Mouse (Mus musculus) hindbrain, postnatal 0 days (tissue): ENCODE measurements at regions not wholly inside any gene's neighbourhood (a gene's known extent, or its start where the extent isn't known, plus 50 kb on each side); places are given as distances from the start of the nearest gene placed in this dataset.
"Not testable (repeated sequence)": the region's sequence is repeated elsewhere in the genome, so short reads cannot be mapped to it uniquely, and the experiment has no call there.

Source experiments
- ATAC-seq: fragments of 200-750 bp; cut with Nextera tagmentation; 2 replicates; pipeline ENCODE4 v1.8.0; 2017; ENCODE audit warnings: mild to moderate bottlenecking, moderate TSS enrichment, moderate library complexity
- DNase-seq: peaks from one replicate; pipeline ENCODE4 v3.0.0-alpha.2; 2015; ENCODE audit warnings: low spot score
- H3K27ac ChIP-seq: fragments of 300-500 bp; sonication (generic); 2 replicates; pipeline ENCODE4 v1.5.1; 2014; ENCODE audit warnings: mild to moderate bottlenecking
- H3K27me3 ChIP-seq: fragments of 300-500 bp; sonication (generic); 2 replicates; pipeline ENCODE4 v1.6.1; 2014; ENCODE audit warnings: low read length, mixed read lengths; ENCODE audit not compliant: insufficient read depth
- H3K36me3 ChIP-seq: fragments of 300-500 bp; sonication (generic); 2 replicates; pipeline ENCODE4 v1.6.1; 2014; ENCODE audit warnings: low read length, mixed read lengths; ENCODE audit not compliant: insufficient read depth
- H3K4me1 ChIP-seq: fragments of 300-500 bp; sonication (generic); 2 replicates; pipeline ENCODE4 v1.6.1; 2014; ENCODE audit warnings: antibody characterized with exemption, low read length, mixed read lengths; ENCODE audit not compliant: insufficient read depth
- H3K4me2 ChIP-seq: fragments of 300-500 bp; sonication (generic); 2 replicates; pipeline ENCODE4 v1.6.1; 2014; ENCODE audit warnings: low read depth, mild to moderate bottlenecking, low read length, moderate library complexity, mixed read lengths
- H3K4me3 ChIP-seq: fragments of 300-500 bp; sonication (generic); 2 replicates; pipeline ENCODE4 v1.5.1; 2014; ENCODE audit warnings: low read length
- H3K9ac ChIP-seq: fragments of 300-500 bp; sonication (generic); replicated peaks from 2 replicates; pipeline ENCODE4 v1.6.1; 2014; ENCODE audit warnings: mild to moderate bottlenecking, low read length, moderate library complexity, mixed read lengths
- H3K9me3 ChIP-seq: fragments of 300-500 bp; sonication (generic); 2 replicates; pipeline ENCODE4 v1.6.1; 2016; ENCODE audit warnings: low read length, mixed read lengths
- CTCF ChIP-seq: IDR thresholded peaks from 2 replicates; pipeline ENCODE4 v1.5.1; 2016; ENCODE audit warnings: antibody characterized with exemption, control low read depth, low read depth
- WGBS: fragments of 180-500 bp; shearing (Covaris S2); extraction: QIAGEN DNeasy Blood & Tissue Kit; methylation state at CpG from one replicate; pipeline ENCODE4 v1.1.7; 2014; 5-methylcytosine and 5-hydroxymethylcytosine counted together

DNA sequence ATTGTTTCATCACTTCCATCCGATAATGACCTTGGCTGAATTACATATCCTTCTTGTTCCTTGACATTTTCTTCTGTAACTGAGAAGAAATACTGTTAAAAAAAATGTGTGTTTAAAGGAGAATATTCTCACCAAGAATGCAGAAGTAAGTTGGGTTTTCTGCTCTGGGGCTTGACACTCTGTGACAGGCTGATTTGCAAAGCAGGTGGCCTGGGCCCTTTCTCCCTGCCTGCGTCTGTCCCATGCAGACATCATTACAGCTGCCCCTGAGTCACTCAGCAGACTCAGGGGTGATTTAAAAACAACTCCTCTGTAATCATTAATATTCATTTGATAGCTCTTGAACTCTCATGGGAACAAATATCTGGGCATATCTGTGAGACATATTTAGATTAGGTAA lies 229.4 kb upstream of the Synpr start:
- DNase-seq = no peak
- no peak overlapping the region for H3K27ac ChIP-seq
- H3K4me2 ChIP-seq = no peak overlapping the region
- H3K36me3 ChIP-seq = no peaks in the 10 kb centered on the region
- no peaks in the 10 kb centered on the region for H3K27me3 ChIP-seq
- no peak overlapping the region for H3K4me3 ChIP-seq
- no peaks in the 10 kb centered on the region for H3K4me1 ChIP-seq
- no peak for TF ChIP-seq CTCF
- H3K9me3 ChIP-seq = no peaks in the 10 kb centered on the region
- WGBS = 66% methylated on average over 2 of the region's 2 CpGs
- no peak for ATAC-seq
- no peak overlapping the region for H3K9ac ChIP-seq

DNA sequence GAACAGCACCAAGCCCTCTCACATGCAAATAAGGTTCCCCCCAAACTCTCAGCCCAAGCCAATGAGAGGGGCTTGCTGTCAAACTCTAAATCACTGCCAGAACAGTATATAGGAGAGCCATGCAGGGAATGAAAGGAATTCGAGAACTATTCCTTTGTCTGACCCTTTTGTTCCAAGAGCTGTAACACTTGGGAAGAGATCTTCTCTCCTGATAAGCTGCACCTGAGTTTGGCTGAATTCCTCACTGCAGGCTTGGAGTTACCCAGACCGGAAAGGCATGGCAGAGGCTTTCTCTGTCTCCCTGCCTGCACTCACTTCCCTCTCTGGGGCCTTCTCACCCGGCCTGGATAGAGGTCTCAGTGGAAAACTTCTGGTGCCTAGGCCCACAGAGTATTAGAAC lies 219.7 kb upstream of the Cadps start:
- H3K4me2 ChIP-seq, H3K9me3 ChIP-seq, DNase-seq, ATAC-seq, H3K4me3 ChIP-seq, H3K27me3 ChIP-seq, H3K4me1 ChIP-seq, H3K9ac ChIP-seq, H3K36me3 ChIP-seq, H3K27ac ChIP-seq: not testable (repeated sequence)
- WGBS = 42% methylated on average over 3 of the region's 3 CpGs

DNA sequence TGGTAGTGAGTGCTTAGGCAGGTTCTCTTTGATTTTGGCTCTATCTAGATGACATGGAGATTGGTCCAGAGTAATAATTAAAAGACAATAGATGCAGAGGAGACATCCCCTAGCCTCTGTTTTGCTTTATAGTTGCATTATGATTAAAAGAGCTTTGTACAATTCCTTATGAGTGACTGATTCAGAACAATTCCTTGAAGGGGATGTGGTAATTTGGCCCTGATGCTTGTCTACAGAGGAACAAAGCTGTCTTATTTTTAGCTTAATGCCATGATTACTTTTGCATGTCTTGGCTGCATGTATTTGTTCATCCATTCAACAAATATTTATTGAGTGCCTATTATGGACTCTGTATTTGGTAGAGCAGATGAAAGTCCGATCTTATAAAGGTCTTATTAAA lies 218.9 kb upstream of the Cadps start:
- ATAC-seq (no peak), DNase-seq (no peak)
- H3K27me3 ChIP-seq = no peaks in the 10 kb centered on the region
- no peaks in the 10 kb centered on the region for H3K36me3 ChIP-seq
- H3K4me2 ChIP-seq = no peak overlapping the region
- TF ChIP-seq CTCF = no peak
- no peaks in the 10 kb centered on the region for H3K9me3 ChIP-seq
- H3K27ac ChIP-seq = no peak overlapping the region
- WGBS = 70% methylated on average over 1 of the region's 1 CpGs
- no peaks in the 10 kb centered on the region for H3K4me1 ChIP-seq
- H3K9ac ChIP-seq = no peak overlapping the region
- H3K4me3 ChIP-seq = no peak overlapping the region

DNA sequence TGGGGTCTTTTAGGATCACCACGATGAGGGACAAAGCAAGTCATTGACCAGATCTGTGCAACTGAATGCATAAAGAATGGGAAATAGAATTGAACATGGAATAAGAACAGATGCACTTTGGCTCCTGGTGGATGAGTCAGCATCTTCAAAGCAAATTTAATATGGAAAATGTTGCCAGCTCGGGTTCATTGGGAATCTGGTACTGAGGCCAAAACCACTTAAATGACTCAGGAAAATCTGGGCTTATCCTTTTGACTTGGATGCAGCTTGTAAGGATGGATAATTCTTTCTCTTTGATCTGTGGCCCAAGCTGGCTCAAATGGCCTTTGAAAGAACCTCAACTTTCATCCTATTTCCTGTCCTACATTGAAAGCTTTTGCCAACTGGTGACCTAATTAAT lies 217.3 kb upstream of the Cadps start:
- no peak for ATAC-seq
- no peak overlapping the region for H3K4me2 ChIP-seq
- no peaks in the 10 kb centered on the region for H3K36me3 ChIP-seq
- no peak overlapping the region for H3K27ac ChIP-seq
- no peak for TF ChIP-seq CTCF
- no peak overlapping the region for H3K9ac ChIP-seq
- 76% methylated on average over 2 of the region's 2 CpGs for whole genome bisulfite sequencing
- H3K4me3 ChIP-seq = no peak overlapping the region
- H3K27me3 ChIP-seq = no peaks in the 10 kb centered on the region
- no peaks in the 10 kb centered on the region for H3K4me1 ChIP-seq
- H3K9me3 ChIP-seq = no peaks in the 10 kb centered on the region
- no peak for DNase-seq

DNA sequence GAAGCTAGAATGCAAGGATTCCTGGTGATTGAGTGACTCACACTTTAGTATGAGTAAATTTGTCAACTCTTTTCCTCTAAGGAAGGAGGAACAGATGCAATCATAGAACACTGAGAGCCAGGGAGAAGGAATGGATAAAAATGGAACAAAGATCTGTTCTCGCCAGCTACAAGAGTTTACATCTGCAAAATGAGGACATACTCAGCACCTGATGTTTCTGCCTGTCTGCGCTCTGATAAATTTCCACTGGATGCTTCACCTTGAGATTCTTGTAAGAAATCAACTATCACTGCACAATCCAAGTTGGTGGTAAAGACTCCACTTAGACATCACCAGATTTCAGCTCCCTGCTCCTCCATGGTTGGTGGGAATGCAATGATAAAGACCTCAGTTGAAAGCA lies 214.5 kb upstream of the Cadps start:
- H3K36me3 ChIP-seq = no peaks in the 10 kb centered on the region
- H3K4me2 ChIP-seq = no peak overlapping the region
- WGBS = 91% methylated on average over 2 of the region's 2 CpGs
- H3K4me1 ChIP-seq = no peaks in the 10 kb centered on the region
- H3K27me3 ChIP-seq = no peaks in the 10 kb centered on the region
- H3K27ac ChIP-seq = no peak overlapping the region
- H3K9me3 ChIP-seq = no peaks in the 10 kb centered on the region
- H3K4me3 ChIP-seq = no peak overlapping the region
- TF ChIP-seq CTCF = no peak
- DNase-seq (no peak), ATAC-seq (no peak)
- H3K9ac ChIP-seq = no peak overlapping the region

DNA sequence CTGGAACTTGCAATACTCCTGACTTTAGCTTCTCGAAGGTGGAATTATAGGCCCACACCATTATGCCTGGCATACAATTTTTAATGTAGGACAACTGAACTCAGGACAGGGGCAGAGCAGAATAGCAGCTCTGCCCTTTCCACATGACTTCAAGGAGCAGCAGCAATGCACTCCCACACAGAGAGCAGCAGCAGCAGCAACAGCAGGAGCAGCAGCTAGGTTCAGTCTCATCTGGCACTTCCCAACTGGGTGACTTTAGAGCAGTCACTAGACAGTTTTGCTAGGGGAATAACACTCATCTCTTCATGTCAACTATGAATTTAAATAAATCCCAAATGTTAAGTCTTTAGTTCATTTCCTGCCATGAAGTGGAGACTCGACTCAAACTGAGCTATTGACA lies 206.9 kb upstream of the Cadps start:
- H3K27ac ChIP-seq = no peak overlapping the region
- H3K36me3 ChIP-seq = no peaks in the 10 kb centered on the region
- H3K4me2 ChIP-seq = no peak overlapping the region
- H3K27me3 ChIP-seq = no peaks in the 10 kb centered on the region
- ATAC-seq = no peak
- no peaks in the 10 kb centered on the region for H3K9me3 ChIP-seq
- WGBS = 85% methylated on average over 2 of the region's 2 CpGs
- H3K4me3 ChIP-seq = no peak overlapping the region
- H3K9ac ChIP-seq = no peak overlapping the region
- H3K4me1 ChIP-seq = no peaks in the 10 kb centered on the region
- TF ChIP-seq CTCF = no peak
- DNase-seq = no peak

DNA sequence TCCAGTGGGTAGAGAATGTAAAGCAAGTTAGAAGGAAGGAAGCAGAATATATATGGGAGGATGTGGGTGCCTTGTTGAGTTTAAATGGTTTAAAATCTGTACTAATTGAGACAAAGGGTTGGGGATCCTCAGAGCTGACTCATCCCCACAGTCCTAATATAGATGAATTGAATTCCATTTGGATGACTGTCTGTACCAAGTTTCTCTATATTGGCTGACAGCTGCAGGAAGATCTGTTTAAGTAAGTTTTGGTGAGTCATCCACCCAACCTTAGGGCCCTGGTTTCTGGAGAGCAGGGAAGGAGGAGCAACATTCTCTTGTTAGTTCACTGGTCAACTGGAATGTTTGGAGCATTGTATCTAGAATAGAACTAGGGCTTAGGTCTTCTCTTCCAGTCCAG lies 199.9 kb upstream of the Cadps start:
- no peak overlapping the region for H3K4me2 ChIP-seq
- H3K4me1 ChIP-seq = no peaks in the 10 kb centered on the region
- no peak overlapping the region for H3K27ac ChIP-seq
- no peak overlapping the region for H3K4me3 ChIP-seq
- TF ChIP-seq CTCF = no peak
- no peaks in the 10 kb centered on the region for H3K36me3 ChIP-seq
- ATAC-seq = no peak
- no peaks in the 10 kb centered on the region for H3K27me3 ChIP-seq
- no peak for DNase-seq
- H3K9ac ChIP-seq = no peak overlapping the region
- no peaks in the 10 kb centered on the region for H3K9me3 ChIP-seq

DNA sequence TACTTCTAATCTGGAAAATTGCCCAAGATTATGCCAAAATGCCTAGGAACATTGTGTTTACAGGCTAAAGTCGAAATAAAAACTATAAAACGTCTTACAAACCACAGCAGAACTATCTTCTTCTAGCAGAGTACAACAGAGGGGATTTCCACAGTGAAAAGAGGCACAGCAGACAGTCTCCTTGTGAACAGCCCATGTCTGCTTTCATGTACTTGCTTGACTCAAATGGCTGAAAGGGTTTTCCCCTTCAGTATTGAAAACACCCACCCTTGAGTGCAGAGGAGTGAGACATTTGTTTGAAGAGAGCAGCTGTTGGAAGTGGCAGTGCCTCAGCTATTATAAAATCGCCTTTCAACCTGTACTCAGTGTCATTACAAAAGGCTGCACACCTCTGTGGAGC lies 188.2 kb upstream of the Cadps start:
- Histone ChIP-seq H3K9ac (no peak overlapping the region), H3K9me3 (no peaks in the 10 kb centered on the region), H3K4me3 (no peak overlapping the region), H3K4me1 (no peaks in the 10 kb centered on the region), H3K36me3 (no peaks in the 10 kb centered on the region), H3K27ac (no peak overlapping the region), H3K4me2 (no peak overlapping the region), H3K27me3 (no peaks in the 10 kb centered on the region)
- no peak for TF ChIP-seq CTCF
- DNase-seq = no peak
- ATAC-seq = no peak
- WGBS = 85% methylated on average over 3 of the region's 3 CpGs
